13 mouse cellular contexts compared by ENCODE assay signal in genomic region chr5:23401999-23402398, GRCm38 (mm10). TPM values are rescaled to one million over a fixed set of nuclear protein-coding genes. Genes with fewer than 3 reads are reported as not detected.
DNase-seq lines count a peak whose midpoint lies in the region; ATAC-seq and TF ChIP-seq lines count a peak whose summit lies in the region.
"Had no signal": no experiment of that assay in that cellular context is flagged by ENCODE, and none has a peak within 500 bp of the region (broad histone marks: within the 10 kb centered on the region; RNA-seq: fewer than 3 reads in every experiment).

No protein-coding gene starts in this region.

- no peaks in the 10 kb centered on the region for H3K4me1 ChIP-seq in neural tube, embryonic 15.5 days

- no peak for TF ChIP-seq CTCF in left cerebral cortex, adult 2 months (IDR thresholded peaks at IDR 0.05)

- H3K9ac ChIP-seq in neural tube, embryonic 15.5 days (replicated peaks), result no peak overlapping the region
- H3K9ac ChIP-seq: liver, embryonic 12.5 days had no signal

- no peak for ATAC-seq in neural tube, embryonic 15.5 days (ENCODE audit: low FRiP score)
- ATAC-seq: inflammation-experienced regulatory T-cells, adult 6 months; liver, embryonic 12.5 days had no signal

- H3K4me2 ChIP-seq in neural tube, embryonic 15.5 days, result no peak overlapping the region
- H3K4me2 ChIP-seq: liver, embryonic 12.5 days had no signal

- 0 out of 2 replicates have a peak overlapping the region, but pooled peaks have one; percentile 11 for H3K27ac ChIP-seq in neural tube, embryonic 15.5 days (replicated peaks)
- no peak overlapping the region for H3K27ac ChIP-seq in left cerebral cortex, adult 2 months
- H3K27ac ChIP-seq: liver, embryonic 12.5 days had no signal

- intact Hi-C loops in left cerebral cortex, adult 2 months (cut with DNase I), result no loop called here

- no peak overlapping the region for H3K4me3 ChIP-seq in neural tube, embryonic 15.5 days (replicated peaks)
- no peak overlapping the region for H3K4me3 ChIP-seq in left cerebral cortex, adult 2 months
- H3K4me3 ChIP-seq: liver, embryonic 12.5 days had no signal

- 21% methylated on average over 2 of the region's 2 CpGs for WGBS in neural tube, embryonic 15.5 days

- peaks cover 6% of the 10 kb centered on the region; the same call in 1 of the 2 replicates for H3K36me3 ChIP-seq in neural tube, embryonic 15.5 days

- no peaks in the 10 kb centered on the region for H3K27me3 ChIP-seq in neural tube, embryonic 15.5 days (replicated peaks)
- H3K27me3 ChIP-seq: liver, embryonic 12.5 days had no signal

- DNase-seq in heart, adult 11 months, result peak; percentile 88
- DNase-seq in heart, adult 9 months (ENCODE audit: low spot score in 2 of 2), result no peak
- DNase-seq in 416B (ENCODE audit: low read depth) (peak; percentile 47), MN1 (ENCODE audit: low spot score) (peak; percentile 38)
- no peak for DNase-seq in left cerebral cortex, adult 2 months (ENCODE audit: extremely low spot score in 1 of 2, low spot score in 2 of 2)
- DNase-seq in kidney, adult 18-20 months, result no peak
- DNase-seq: embryo, embryonic 11 days; heart, postnatal 36 days; kidney, postnatal 4 days; right cerebral cortex, postnatal 25 days had no signal

- H3K9me3 ChIP-seq in neural tube, embryonic 15.5 days (replicated peaks), result no peaks in the 10 kb centered on the region
- H3K9me3 ChIP-seq: liver, embryonic 12.5 days had no signal

RNA-seq across cellular contexts. Expression of gene Kmt2e, which starts 32.2 kb away (rescaled TPM):
- polyA plus RNA-seq in neural tube, embryonic 15.5 days (2015; fragmentation: Nextera tagmentation; extraction: Ambion mirVana), result 137 and 147 TPM in 2 replicates
- 100 to 1,000 TPM; 101 to 102 TPM for total RNA-seq in left cerebral cortex, adult 2 months (2021)

Comparison
In these comparisons a context has a peak if more than half of its experiments do, and no peak if none do; other contexts are left out.
1. DNase-seq: peak in heart, adult 11 months (single experiment), 416B (single experiment) and MN1 (single experiment); none in heart, adult 9 months (0 of 2), left cerebral cortex, adult 2 months (0 of 2) and kidney, adult 18-20 months (single experiment).